Mouse (Mus musculus): Measurements from ENCODE around the gene Tnfsf15.

DNA sequence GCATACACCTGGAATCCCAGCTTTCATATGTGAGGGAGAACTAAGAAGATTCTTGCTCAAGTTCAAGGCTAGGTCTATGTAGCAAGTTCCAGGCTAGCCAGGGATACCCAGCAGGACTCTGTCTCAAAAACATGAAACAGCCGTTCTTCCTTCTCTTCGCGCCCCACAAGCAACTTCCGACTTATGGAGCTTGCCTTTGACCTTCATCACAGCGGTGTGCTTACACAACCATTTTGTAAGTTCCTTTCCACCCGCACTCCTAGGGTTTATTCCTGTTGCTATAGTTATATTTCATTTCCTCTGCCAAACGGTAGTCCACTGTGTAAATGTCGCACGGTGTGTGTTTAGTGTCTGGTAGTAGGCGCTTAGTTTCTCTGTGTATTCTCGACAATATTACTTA, 61.9 kb downstream of the Tnfsf15 start:
- TF ChIP-seq CTCF (IDR thresholded peaks at IDR 0.05; ENCODE audit: low read depth) = no peak
- no peak for TF ChIP-seq EP300 (IDR thresholded peaks at IDR 0.05; ENCODE audit: low read depth)
